Comparison of ENCODE assay signal across 7 mouse cellular contexts in the genomic region with DNA sequence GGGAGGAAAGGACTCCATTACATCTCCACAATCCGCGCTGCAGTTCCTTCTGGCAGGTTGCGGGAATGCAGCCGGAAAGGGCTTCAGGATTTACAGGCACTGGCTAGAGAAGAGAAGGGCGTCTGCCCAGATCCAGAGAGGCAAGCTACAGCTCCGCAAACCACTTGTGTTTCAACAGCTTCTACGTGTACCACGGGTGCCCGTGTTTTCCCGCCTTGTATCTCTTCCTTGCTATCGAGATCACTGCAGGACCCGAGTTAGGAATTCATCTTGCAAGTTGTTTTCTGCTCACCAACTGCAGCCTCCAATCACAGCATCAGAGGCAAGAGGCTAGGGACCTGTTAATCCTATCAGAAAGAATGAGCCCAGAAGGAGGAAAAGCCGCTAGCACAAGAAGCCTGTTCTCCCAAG. TPM values are rescaled to one million over a fixed set of nuclear protein-coding genes. Genes with fewer than 3 reads are reported as not detected.
DNase-seq lines count a peak whose midpoint lies in the region; ATAC-seq and TF ChIP-seq lines count a peak whose summit lies in the region.

No protein-coding gene starts in this region.

- H3K4me3 ChIP-seq in lung, embryonic 14.5 days (ENCODE audit: low read depth, low read length) = no peak overlapping the region
- peak overlapping the region; percentile 39 for H3K4me3 ChIP-seq in hindbrain, embryonic 10.5 days
- peak overlapping the region; percentile 37 for H3K4me3 ChIP-seq in limb, embryonic 10.5 days

- no peaks in the 10 kb centered on the region for H3K4me1 ChIP-seq in lung, embryonic 14.5 days (ENCODE audit: insufficient read depth)
- H3K4me1 ChIP-seq in hindbrain, embryonic 10.5 days (replicated peaks) = peaks cover 11% of the 10 kb centered on the region
- H3K4me1 ChIP-seq in limb, embryonic 10.5 days = peaks cover 12% of the 10 kb centered on the region

- DNase-seq in lung, embryonic 14.5 days = peak; percentile 68
- DNase-seq in lung, postnatal 25 days (ENCODE audit: low spot score) = no peak
- DNase-seq in embryo, embryonic 11.5 days (ENCODE audit: low read depth, low spot score) = peak; percentile 13
- peak; percentile 59 for DNase-seq in hindbrain, embryonic 10.5 days (ENCODE audit: low spot score)
- peak; percentile 70 for DNase-seq in limb, embryonic 10.5 days (ENCODE audit: low spot score)
- DNase-seq in retina, postnatal 7 days (ENCODE audit: low read depth, low spot score) = peak; percentile 9
- no peak for DNase-seq in spleen, postnatal 10 days (ENCODE audit: low spot score in 2 of 2)

- no peak overlapping the region for H3K27ac ChIP-seq in lung, embryonic 14.5 days (ENCODE audit: low read depth)
- H3K27ac ChIP-seq in hindbrain, embryonic 10.5 days = no peak overlapping the region
- H3K27ac ChIP-seq in limb, embryonic 10.5 days = peak overlapping the region; percentile 9; the same call in 1 of the 2 replicates

- peak; percentile 85 for ATAC-seq in lung, embryonic 14.5 days (ENCODE audit: insufficient read depth)

- H3K9me3 ChIP-seq in lung, embryonic 14.5 days (ENCODE audit: low read depth, low read length) = no peaks in the 10 kb centered on the region
- no peaks in the 10 kb centered on the region for H3K9me3 ChIP-seq in hindbrain, embryonic 10.5 days
- H3K9me3 ChIP-seq in limb, embryonic 10.5 days (replicated peaks) = no peaks in the 10 kb centered on the region

- H3K4me2 ChIP-seq in lung, embryonic 14.5 days = peak overlapping the region; percentile 52

- 9% methylated on average over 13 of the region's 13 CpGs for WGBS in lung, embryonic 14.5 days
- WGBS in hindbrain, embryonic 10.5 days = 9% methylated on average over 13 of the region's 13 CpGs
- 9% methylated on average over 13 of the region's 13 CpGs for WGBS in limb, embryonic 10.5 days

- peak; percentile 49; the same call in 1 of the 2 replicates for TF ChIP-seq CTCF in lung, embryonic 14.5 days (IDR thresholded peaks at IDR 0.05; ENCODE audit: low read depth)

- H3K27me3 ChIP-seq in lung, embryonic 14.5 days (ENCODE audit: insufficient read depth, low read length) = no peaks in the 10 kb centered on the region
- H3K27me3 ChIP-seq in hindbrain, embryonic 10.5 days (ENCODE audit: insufficient read depth, poor library complexity, severe bottlenecking) = no peaks in the 10 kb centered on the region
- 0 out of 2 replicates have a peak, but pooled peaks cover 3% of the 10 kb centered on the region for H3K27me3 ChIP-seq in limb, embryonic 10.5 days (ENCODE audit: low read depth, poor library complexity, severe bottlenecking)

- H3K36me3 ChIP-seq in lung, embryonic 14.5 days (ENCODE audit: insufficient read depth) = no peaks in the 10 kb centered on the region
- no peaks in the 10 kb centered on the region for H3K36me3 ChIP-seq in hindbrain, embryonic 10.5 days
- no peaks in the 10 kb centered on the region for H3K36me3 ChIP-seq in limb, embryonic 10.5 days

- H3K9ac ChIP-seq in lung, embryonic 14.5 days = no peak overlapping the region

RNA-seq across cellular contexts. Expression of a gene that starts 35.8 kb away (rescaled TPM):
- polyA plus RNA-seq in lung, embryonic 14.5 days (2014; fragmentation: Nextera tagmentation; extraction: Ambion mirVana) = 14.8 and 16.0 TPM in 2 replicates
- 3.4 and 4.9 TPM in 2 replicates for polyA plus RNA-seq in hindbrain, embryonic 10.5 days (2016; fragmentation: Nextera tagmentation; extraction: Ambion mirVana)
- 3.5 and 3.6 TPM in 2 replicates for polyA plus RNA-seq in limb, embryonic 10.5 days (2016; fragmentation: Nextera tagmentation; extraction: Ambion mirVana)

Comparison
In these comparisons a context has a peak if more than half of its experiments do, and no peak if none do; other contexts are left out.
1. DNase-seq: peak in lung, embryonic 14.5 days (single experiment), embryo, embryonic 11.5 days (single experiment), hindbrain, embryonic 10.5 days (single experiment), limb, embryonic 10.5 days (single experiment) and retina, postnatal 7 days (single experiment); none in lung, postnatal 25 days (single experiment) and spleen, postnatal 10 days (0 of 2).